Mouse (Mus musculus): ENCODE results near the gene Foxi2. TPM values are rescaled to one million over a fixed set of nuclear protein-coding genes. Genes with fewer than 3 reads are reported as not detected.

Gene Foxi2
- polyA plus RNA-seq, 2 experiments, result 0.04 TPM; not detected in 1

- no peak for TF ChIP-seq POLR2A (IDR thresholded peaks at IDR 0.05; ENCODE audit: borderline replicate concordance, extremely low read depth, insufficient read depth, insufficient read length)
- WGBS, result 61% methylated on average over 2 of the region's 2 CpGs
- Histone ChIP-seq H3K4me2 (replicated peaks; ENCODE audit: low read depth, low read length, severe bottlenecking) (no peak overlapping the region), H3K9me3 (ENCODE audit: control insufficient read depth, low read length) (no peaks in the 10 kb centered on the region), H3K27me3 (ENCODE audit: control insufficient read depth, insufficient read depth, low read length) (no peaks in the 10 kb centered on the region), H3K4me3 (replicated peaks; ENCODE audit: low read length) (no peak overlapping the region), H3K36me3 (ENCODE audit: control insufficient read depth, insufficient read depth, low read length) (no peaks in the 10 kb centered on the region), H3K9ac (ENCODE audit: low read depth, low read length, severe bottlenecking) (no peak overlapping the region), H3K27ac (replicated peaks; ENCODE audit: low read depth, low read length) (no peak overlapping the region), H3K4me1 (ENCODE audit: control insufficient read depth, insufficient read depth, low read length) (no peaks in the 10 kb centered on the region)
- no peak for DNase-seq (ENCODE audit: low spot score)
- ATAC-seq (ENCODE audit: low FRiP score, low read depth), result no peak
These were observed 20.8 kb downstream of the Foxi2 start for GRCm38 (mm10) chr7:135430903-135431302.

GRCm38 (mm10) chr7:135443903-135444302 lies 33.8 kb downstream of the Foxi2 start:
- ATAC-seq (ENCODE audit: low FRiP score, low read depth), result no peak
- no peaks in the 10 kb centered on the region for H3K36me3 ChIP-seq (ENCODE audit: control insufficient read depth, insufficient read depth, low read length)
- WGBS, result 85% methylated on average over 4 of the region's 4 CpGs

GRCm38 (mm10) chr7:135451340-135451739 lies 41.2 kb downstream of the Foxi2 start:
- H3K27ac ChIP-seq (replicated peaks; ENCODE audit: low read depth, low read length), result no peak overlapping the region
- H3K4me1 ChIP-seq (ENCODE audit: control insufficient read depth, insufficient read depth, low read length), result no peaks in the 10 kb centered on the region
- no peak overlapping the region for H3K9ac ChIP-seq (ENCODE audit: low read depth, low read length, severe bottlenecking)
- H3K27me3 ChIP-seq (ENCODE audit: control insufficient read depth, insufficient read depth, low read length), result no peaks in the 10 kb centered on the region
- DNase-seq (ENCODE audit: low spot score), result no peak
- no peak overlapping the region for H3K4me3 ChIP-seq (replicated peaks; ENCODE audit: low read length)
- WGBS, result 80% methylated on average over 3 of the region's 3 CpGs
- TF ChIP-seq POLR2A (IDR thresholded peaks at IDR 0.05; ENCODE audit: borderline replicate concordance, extremely low read depth, insufficient read depth, insufficient read length), result no peak
- H3K9me3 ChIP-seq (ENCODE audit: control insufficient read depth, low read length), result no peaks in the 10 kb centered on the region
- no peak for ATAC-seq (ENCODE audit: low FRiP score, low read depth)
- H3K4me2 ChIP-seq (replicated peaks; ENCODE audit: low read depth, low read length, severe bottlenecking), result no peak overlapping the region
- no peaks in the 10 kb centered on the region for H3K36me3 ChIP-seq (ENCODE audit: control insufficient read depth, insufficient read depth, low read length)

More at GRCm38 (mm10) chr7:135443903-135444302, 33.8 kb downstream of the Foxi2 start:
- Histone ChIP-seq H3K4me1 (ENCODE audit: control insufficient read depth, insufficient read depth, low read length) (no peaks in the 10 kb centered on the region), H3K27me3 (ENCODE audit: control insufficient read depth, insufficient read depth, low read length) (no peaks in the 10 kb centered on the region), H3K4me3 (replicated peaks; ENCODE audit: low read length) (no peak overlapping the region), H3K27ac (replicated peaks; ENCODE audit: low read depth, low read length) (no peak overlapping the region), H3K4me2 (replicated peaks; ENCODE audit: low read depth, low read length, severe bottlenecking) (no peak overlapping the region), H3K9me3 (ENCODE audit: control insufficient read depth, low read length) (no peaks in the 10 kb centered on the region), H3K9ac (ENCODE audit: low read depth, low read length, severe bottlenecking) (no peak overlapping the region)
- DNase-seq (ENCODE audit: low spot score), result no peak
- TF ChIP-seq POLR2A (IDR thresholded peaks at IDR 0.05; ENCODE audit: borderline replicate concordance, extremely low read depth, insufficient read depth, insufficient read length), result no peak

GRCm38 (mm10) chr7:135452366-135452765 lies 42.3 kb downstream of the Foxi2 start:
- DNase-seq (ENCODE audit: low spot score) (no peak), ATAC-seq (ENCODE audit: low FRiP score, low read depth) (no peak)
- H3K9ac ChIP-seq (ENCODE audit: low read depth, low read length, severe bottlenecking), result no peak overlapping the region
- no peaks in the 10 kb centered on the region for H3K36me3 ChIP-seq (ENCODE audit: control insufficient read depth, insufficient read depth, low read length)
- H3K4me3 ChIP-seq (replicated peaks; ENCODE audit: low read length), result no peak overlapping the region
- TF ChIP-seq POLR2A (IDR thresholded peaks at IDR 0.05; ENCODE audit: borderline replicate concordance, extremely low read depth, insufficient read depth, insufficient read length), result no peak
- 78% methylated on average over 1 of the region's 1 CpGs for WGBS
- no peak overlapping the region for H3K4me2 ChIP-seq (replicated peaks; ENCODE audit: low read depth, low read length, severe bottlenecking)
- no peaks in the 10 kb centered on the region for H3K9me3 ChIP-seq (ENCODE audit: control insufficient read depth, low read length)
- H3K27ac ChIP-seq (replicated peaks; ENCODE audit: low read depth, low read length), result no peak overlapping the region
- no peaks in the 10 kb centered on the region for H3K27me3 ChIP-seq (ENCODE audit: control insufficient read depth, insufficient read depth, low read length)
- no peaks in the 10 kb centered on the region for H3K4me1 ChIP-seq (ENCODE audit: control insufficient read depth, insufficient read depth, low read length)

- Histone ChIP-seq H3K27me3 (ENCODE audit: control insufficient read depth, insufficient read depth, low read length) (no peaks in the 10 kb centered on the region), H3K4me2 (replicated peaks; ENCODE audit: low read depth, low read length, severe bottlenecking) (no peak overlapping the region), H3K4me1 (ENCODE audit: control insufficient read depth, insufficient read depth, low read length) (no peaks in the 10 kb centered on the region), H3K36me3 (ENCODE audit: control insufficient read depth, insufficient read depth, low read length) (no peaks in the 10 kb centered on the region), H3K9me3 (ENCODE audit: control insufficient read depth, low read length) (no peaks in the 10 kb centered on the region), H3K4me3 (replicated peaks; ENCODE audit: low read length) (no peak overlapping the region), H3K27ac (replicated peaks; ENCODE audit: low read depth, low read length) (no peak overlapping the region), H3K9ac (ENCODE audit: low read depth, low read length, severe bottlenecking) (no peak overlapping the region)
- ATAC-seq (ENCODE audit: low FRiP score, low read depth) (no peak), DNase-seq (ENCODE audit: low spot score) (peak; percentile 18)
- TF ChIP-seq POLR2A (IDR thresholded peaks at IDR 0.05; ENCODE audit: borderline replicate concordance, extremely low read depth, insufficient read depth, insufficient read length), result no peak
- 52% methylated on average over 3 of the region's 3 CpGs for WGBS
These were observed 43.6 kb downstream of the Foxi2 start for GRCm38 (mm10) chr7:135453690-135454089.

Other genes with a start within 250 kb of the Foxi2 start
- 0.40 and 0.45 TPM in 2 replicates for gene Nps, start 151.6 kb upstream of the Foxi2 start, polyA plus RNA-seq (2012; rRNA removed)
- 0.23 TPM in 1 of 2 replicates, not detected in the other for gene Nps, start 151.6 kb upstream of the Foxi2 start, polyA plus RNA-seq (2014; fragmentation: Nextera tagmentation; extraction: Ambion mirVana)
- 0.03 TPM in 1 of 2 replicates, not detected in the other for gene Clrn3, start 118.3 kb downstream of the Foxi2 start, polyA plus RNA-seq (2012; rRNA removed)
- gene Clrn3, start 118.3 kb downstream of the Foxi2 start, polyA plus RNA-seq (2014; fragmentation: Nextera tagmentation; extraction: Ambion mirVana), result not detected in 2 replicates
- 3.0 and 3.2 TPM in 2 replicates for gene Ptpre, start 127.2 kb downstream of the Foxi2 start, polyA plus RNA-seq (2012; rRNA removed)
- 3.6 and 4.1 TPM in 2 replicates for gene Ptpre, start 127.2 kb downstream of the Foxi2 start, polyA plus RNA-seq (2014; fragmentation: Nextera tagmentation; extraction: Ambion mirVana)

Measured in limb, embryonic 14.5 days (tissue).